Mouse (Mus musculus) regulatory T cell (primary cell): Measurements from ENCODE around the gene Egr2.

ENCODE experiments used
- in situ Hi-C: fragments of 300-600 bp; cut with MboI, MseI; formaldehyde crosslinking; loops from one replicate; pipeline ENCODE4 v1.15.1; 2025; ENCODE audit warnings: high pct_unique_total_duplicates

Gene Egr2

GRCm38 (mm10) chr10:67535256-67535655, at the start of gene Egr2:
TSS of gene Egr2 (plus strand) at chr10:67535475.
- in situ Hi-C loops = loop anchor here (10.0 kb wide), 1 partner anchor 120 kb away; no protein-coding TSS in a partner anchor

DNA sequence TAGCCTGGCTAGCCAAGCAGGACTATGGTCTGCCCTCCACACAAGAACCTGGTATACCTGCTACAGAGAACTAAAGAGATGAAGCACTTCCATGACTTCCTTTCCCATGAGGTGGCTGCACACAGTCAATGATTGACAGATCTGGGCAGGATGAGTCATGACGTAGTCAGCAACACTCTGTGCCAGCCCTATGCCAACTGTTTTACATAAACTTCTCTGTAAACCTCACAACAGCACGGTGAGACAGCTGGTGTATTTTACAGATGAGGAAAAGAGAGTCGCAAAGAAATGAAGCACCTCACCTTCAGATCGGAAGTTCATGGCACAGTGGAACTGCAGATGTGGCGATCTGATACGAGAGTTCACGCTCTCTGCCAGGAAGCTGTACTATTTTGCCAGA, 47.8 kb upstream of the Egr2 start:
- in situ Hi-C loops = no loop called here

- in situ Hi-C loops = no loop called here
Observed at GRCm38 (mm10) chr10:67489836-67490235, 45.4 kb upstream of the Egr2 start.

GRCm38 (mm10) chr10:67490632-67491031, 44.6 kb upstream of the Egr2 start:
- in situ Hi-C loops = no loop called here

DNA sequence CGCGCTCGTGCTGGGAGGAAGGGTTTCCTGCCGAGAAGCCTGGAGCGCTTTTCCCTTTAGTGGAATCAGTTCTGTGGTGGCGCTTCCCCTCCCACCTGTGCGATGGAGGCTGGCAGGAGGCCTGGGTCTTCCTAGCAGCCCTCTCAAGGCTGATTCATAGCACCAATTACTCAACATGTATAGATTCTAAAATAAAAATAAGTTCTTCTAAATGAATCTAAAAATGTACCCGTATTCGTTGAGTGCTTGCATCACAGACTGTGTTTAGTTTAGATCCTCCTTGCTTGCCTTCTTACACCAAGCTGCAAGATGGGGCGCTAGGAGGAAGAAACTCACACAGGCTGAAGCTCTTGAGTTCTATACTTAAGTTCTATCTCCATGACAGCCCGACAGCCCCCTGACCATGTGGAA, 43.1 kb upstream of the Egr2 start:
- in situ Hi-C loops = no loop called here

DNA sequence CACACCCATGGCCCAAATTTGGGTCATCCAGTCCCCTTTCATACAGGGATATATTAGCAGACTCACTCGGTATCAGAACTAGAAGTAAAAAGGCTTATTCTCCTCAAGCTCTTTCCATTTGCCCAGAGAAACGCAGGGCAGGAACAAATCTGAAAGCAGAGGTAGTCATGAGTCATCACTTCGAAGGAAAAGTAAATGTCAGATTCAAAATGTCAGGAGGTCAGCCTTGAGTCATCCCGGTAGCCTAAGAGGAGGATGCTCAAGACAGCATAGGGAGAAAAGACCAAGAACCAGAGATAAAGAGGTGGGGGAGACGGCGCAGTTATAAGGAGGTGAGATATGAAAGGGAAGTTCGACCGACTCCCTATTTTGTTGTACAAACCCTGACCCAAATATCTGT, 41.7 kb upstream of the Egr2 start:
- in situ Hi-C loops = no loop called here

DNA sequence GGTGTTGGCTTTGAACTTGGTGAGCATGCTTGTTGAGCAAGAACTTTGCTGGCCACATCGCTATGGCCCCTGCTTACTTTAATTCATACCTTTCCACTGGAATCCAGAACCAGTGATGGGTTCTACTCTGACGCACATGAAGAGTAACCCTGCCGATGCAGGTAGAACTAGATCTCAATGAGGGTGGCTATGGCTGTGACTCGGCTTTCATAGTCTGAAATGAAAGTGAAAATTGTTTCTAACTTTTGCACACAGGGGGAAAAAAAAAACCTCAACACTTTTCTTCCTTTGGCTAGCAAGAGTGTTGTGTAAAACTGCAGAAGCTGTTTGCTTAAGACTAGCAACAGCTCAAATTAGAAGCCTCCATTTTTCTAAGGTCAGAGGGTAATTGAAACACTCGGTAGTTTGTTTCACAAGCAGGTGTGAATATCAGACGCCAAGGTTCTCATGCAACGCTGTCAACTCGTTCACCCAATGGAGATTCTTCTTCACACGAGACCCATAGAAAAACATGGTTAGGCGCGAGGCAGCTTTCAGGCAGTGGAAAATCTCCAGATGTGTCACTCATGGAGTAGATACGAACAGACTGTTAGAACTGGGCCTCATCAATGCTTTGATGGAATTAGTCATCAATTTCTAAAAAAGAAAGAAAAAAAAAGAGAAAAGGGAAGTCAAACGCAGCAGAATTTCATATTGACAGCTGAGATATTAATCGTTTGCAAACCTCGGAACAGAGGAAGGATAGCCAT, 38.0 kb upstream of the Egr2 start:
- in situ Hi-C loops = no loop called here

- in situ Hi-C loops = no loop called here
Observed at GRCm38 (mm10) chr10:67497951-67498350, 37.3 kb upstream of the Egr2 start.

GRCm38 (mm10) chr10:67503320-67503995, 31.8 kb upstream of the Egr2 start:
- in situ Hi-C loops = no loop called here

DNA sequence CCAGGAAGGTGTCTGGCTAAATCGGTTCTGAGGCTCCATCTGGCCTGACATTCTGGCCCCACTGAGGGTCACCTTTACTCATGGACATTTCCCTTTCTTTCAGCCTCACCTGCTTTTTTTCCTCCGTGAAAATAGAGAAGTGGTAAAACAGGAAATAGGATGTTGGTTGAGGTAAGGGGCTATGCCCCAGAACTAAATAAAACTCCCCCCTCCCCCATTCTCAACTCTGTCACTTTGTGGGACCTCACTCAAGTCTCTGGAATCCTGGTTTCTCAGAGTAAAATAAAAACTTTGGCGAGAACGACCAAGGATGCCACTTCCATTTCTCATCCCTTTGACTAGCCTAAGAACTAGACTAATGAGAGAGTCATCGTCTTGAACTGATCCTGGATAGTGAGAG, 31.2 kb upstream of the Egr2 start:
- in situ Hi-C loops = no loop called here

DNA sequence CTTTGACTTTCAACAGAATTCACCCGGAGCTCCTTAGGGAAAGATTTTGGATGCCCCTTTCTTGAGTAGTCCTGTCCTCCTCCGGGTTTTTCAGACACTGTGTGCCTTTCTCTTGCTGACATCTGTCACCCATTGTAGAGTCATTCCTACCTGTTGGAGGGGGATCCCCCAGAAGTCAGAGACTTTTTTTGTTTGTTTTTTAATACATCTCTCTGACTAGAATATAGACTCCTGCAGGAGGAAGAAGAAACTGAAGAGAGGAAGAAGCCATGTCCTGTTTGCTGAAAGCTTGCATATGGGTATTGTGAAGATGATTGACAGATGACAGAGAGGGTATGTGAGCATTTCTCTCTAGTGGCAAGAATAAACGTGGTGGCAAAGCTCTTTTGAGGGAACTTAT, 30.0 kb upstream of the Egr2 start:
- in situ Hi-C loops = no loop called here

- in situ Hi-C loops = no loop called here
Observed at GRCm38 (mm10) chr10:67512211-67512610, 23.1 kb upstream of the Egr2 start.

- in situ Hi-C loops = no loop called here
Observed at GRCm38 (mm10) chr10:67512871-67513270, 22.4 kb upstream of the Egr2 start.

- in situ Hi-C loops = no loop called here
Observed at GRCm38 (mm10) chr10:67518733-67519132, 16.5 kb upstream of the Egr2 start.

DNA sequence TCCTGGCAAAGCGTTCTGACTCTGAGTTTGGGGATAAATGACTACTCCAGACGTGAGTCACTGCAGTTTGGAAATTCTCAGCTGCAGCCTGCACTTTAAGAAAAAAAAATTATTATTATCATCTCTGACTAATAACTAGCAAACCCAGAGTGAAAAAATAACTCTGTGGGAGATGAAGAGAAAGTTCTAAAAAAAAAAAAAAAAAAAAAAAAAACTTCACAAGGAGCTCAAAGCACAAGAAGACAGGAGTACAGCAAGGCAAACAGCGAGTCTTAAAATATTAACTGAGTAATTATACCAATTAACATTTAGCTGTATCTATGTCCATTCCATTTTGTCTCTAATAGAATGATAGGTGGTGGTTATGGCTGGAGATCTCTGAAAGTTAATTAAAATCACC, 11.1 kb upstream of the Egr2 start:
- in situ Hi-C loops = no loop called here

DNA sequence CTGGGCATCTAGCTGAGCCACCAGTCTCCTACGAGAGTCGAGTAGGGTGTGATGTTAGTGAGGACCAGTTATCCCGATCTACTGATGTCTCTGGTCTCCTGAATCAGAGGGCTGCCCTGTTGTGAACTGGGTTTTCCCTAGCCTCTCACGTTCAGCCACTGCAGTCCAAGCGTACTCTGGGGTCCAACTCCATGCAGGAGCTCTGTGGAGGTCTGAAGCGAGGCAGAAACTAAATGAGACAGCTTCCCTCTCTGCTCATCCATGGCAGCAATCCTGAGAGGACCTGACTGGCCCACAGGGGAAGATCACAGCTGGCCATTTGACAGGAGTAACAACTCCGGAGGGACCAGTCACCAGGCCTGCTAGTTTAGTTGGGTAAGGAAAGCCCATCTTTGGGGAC, 10.6 kb upstream of the Egr2 start:
- in situ Hi-C loops = loop anchor here (5.0 kb wide), 1 partner anchor 207 kb away; no protein-coding TSS in a partner anchor

DNA sequence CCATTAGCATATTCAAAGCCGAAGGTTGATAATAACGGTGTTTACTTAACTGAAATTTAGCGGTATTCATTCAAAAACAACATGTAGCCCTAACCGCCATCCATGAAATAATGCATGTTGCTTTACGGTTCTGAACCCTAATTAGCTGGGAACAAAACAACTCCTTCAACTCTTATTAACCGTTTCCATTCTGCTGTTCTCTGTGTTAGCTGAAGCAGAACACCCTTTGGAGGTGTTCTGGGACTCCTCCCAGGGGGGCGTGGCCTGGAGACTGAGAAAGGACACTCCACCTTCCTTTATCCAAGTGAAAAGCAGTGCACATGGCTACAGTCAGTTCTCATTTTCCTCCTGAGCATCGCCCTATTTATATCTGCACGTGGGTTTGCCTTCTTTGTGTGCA, 8.8 kb upstream of the Egr2 start:
- in situ Hi-C loops = loop anchor here (5.0 kb wide), 1 partner anchor 209 kb away; no protein-coding TSS in a partner anchor

DNA sequence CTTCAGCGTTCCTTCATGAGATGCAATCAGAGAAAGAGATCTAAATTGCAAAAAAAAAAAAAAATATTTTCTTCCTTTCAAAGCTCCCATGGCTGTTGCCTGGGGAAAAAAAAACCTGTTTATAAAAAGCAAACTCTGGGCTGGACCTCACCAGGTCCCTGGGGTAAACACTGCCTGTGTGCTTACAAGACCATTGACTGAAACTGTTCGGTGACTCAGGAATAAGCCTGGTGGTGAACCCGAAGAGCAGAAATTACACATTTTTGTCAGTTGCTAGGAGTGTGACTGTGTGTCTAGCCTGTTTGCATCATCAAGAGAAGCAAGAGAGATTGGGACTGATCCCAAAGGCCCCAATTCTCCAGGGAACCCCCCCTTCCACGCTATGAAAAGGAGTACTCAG, 5.5 kb upstream of the Egr2 start:
- in situ Hi-C loops = loop anchor here (5.0 to 10.0 kb wide), 2 partner anchors 125 to 212 kb away; no protein-coding TSS in a partner anchor

GRCm38 (mm10) chr10:67535972-67536371, 697 bp downstream of the Egr2 start:
- in situ Hi-C loops = loop anchor here (10.0 kb wide), 1 partner anchor 119 kb away; no protein-coding TSS in a partner anchor

GRCm38 (mm10) chr10:67536621-67537141, 1.4 kb downstream of the Egr2 start:
- in situ Hi-C loops = loop anchor here (10.0 kb wide), 1 partner anchor 118 kb away; no protein-coding TSS in a partner anchor

DNA sequence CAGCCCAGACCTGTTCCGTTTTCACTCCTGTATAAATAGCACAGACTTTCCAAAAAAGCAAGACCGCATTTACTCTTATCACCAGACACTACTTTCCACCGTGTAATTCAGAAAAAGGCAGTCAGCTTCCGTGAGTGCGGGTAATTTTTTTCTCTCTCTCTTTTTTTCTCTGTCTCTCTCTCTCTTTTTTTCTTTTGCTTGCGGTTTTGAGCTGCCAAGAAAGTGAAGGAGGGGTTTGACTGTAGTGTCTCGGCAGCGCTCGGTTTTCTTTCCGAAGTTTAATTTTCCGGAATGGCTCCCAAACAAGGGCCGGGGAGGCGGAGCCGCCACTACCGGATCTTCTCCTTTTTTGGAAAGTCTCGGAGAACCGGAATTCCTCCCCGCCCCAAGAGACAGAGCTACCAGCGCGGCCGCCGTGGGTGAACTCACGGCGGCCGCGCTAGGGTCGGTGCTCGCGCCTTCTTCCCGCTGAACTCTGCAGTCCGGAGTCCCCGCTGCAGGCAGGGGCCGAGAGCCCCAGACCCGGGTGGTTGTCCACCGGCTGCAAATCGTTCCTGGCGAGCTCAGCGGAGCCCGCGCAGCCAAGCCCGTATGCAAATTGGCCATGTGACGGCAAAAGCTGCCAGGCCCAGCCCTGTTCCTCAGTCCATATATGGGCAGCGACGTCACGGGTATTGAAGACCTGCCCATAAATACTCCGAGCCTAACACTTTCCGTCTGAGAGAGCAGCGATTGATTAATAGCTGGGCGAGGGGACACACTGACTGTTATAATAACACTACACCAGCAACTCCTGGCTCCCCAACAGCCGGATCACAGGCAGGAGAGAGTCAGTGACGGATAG, 2.1 kb downstream of the Egr2 start:
- in situ Hi-C loops = loop anchor here (10.0 kb wide), 1 partner anchor 117 kb away; no protein-coding TSS in a partner anchor

GRCm38 (mm10) chr10:67538106-67538505, 2.8 kb downstream of the Egr2 start:
- in situ Hi-C loops = loop anchor here (10.0 kb wide), 1 partner anchor 117 kb away; no protein-coding TSS in a partner anchor
